Mouse (Mus musculus) cerebellum, adult 11 months (tissue): ENCODE results near the gene Slc20a1.

Experiments
- DNase-seq: peaks from one replicate; pipeline ENCODE4 v3.0.0; 2022

The Slc20a1 gene

GRCm38 (mm10) chr2:129256006-129256405, 57.4 kb downstream of the Slc20a1 start:
- no peak for DNase-seq

- DNase-seq: no peak
These were observed 59.5 kb downstream of the Slc20a1 start for GRCm38 (mm10) chr2:129258056-129258455.

- peak; percentile 57 for DNase-seq
These were observed 60.1 kb downstream of the Slc20a1 start for GRCm38 (mm10) chr2:129258475-129259211.

- no peak for DNase-seq
These were observed 62.1 kb downstream of the Slc20a1 start for GRCm38 (mm10) chr2:129260646-129261045.
